In the genomic region with DNA sequence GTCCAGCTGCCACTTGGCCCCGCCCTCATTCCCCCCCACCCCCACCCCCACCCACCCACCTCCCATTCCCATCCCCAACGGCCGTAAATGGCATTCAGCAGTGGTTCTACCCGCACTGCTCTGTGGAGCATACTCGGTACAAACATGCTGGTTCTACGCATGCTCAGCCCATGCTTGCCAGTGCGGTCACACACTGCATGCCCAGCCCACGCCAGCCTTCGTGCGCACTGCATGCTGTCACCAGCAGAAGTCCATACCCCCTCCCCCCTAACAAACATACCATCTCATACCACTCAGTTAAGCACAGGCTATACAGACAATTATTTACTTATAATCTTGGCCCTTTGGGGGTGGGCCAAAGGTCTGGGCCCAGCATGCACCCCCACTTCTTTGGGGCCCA, we compare ENCODE assay signal across 19 mouse cellular contexts. TPM values are rescaled to one million over a fixed set of nuclear protein-coding genes. Genes with fewer than 3 reads are reported as not detected.
DNase-seq lines count a peak whose midpoint lies in the region; ATAC-seq and TF ChIP-seq lines count a peak whose summit lies in the region.
"Had no signal": no experiment of that assay in that cellular context is flagged by ENCODE, and none has a peak within 500 bp of the region (broad histone marks: within the 10 kb centered on the region; RNA-seq: fewer than 3 reads in every experiment).

No protein-coding gene starts in this region.

- H3K4me3 ChIP-seq in layer of hippocampus, adult 2 months: no peak overlapping the region
- H3K4me3 ChIP-seq in midbrain, embryonic 16.5 days (ENCODE audit: low read depth, low read length): no peak overlapping the region
- no peak overlapping the region for H3K4me3 ChIP-seq in midbrain, embryonic 11.5 days (ENCODE audit: low read depth, low read length)
- H3K4me3 ChIP-seq in cortical plate, adult 2 months (ENCODE audit: insufficient read depth, low read length): no peak overlapping the region
- H3K4me3 ChIP-seq in forebrain, embryonic 15.5 days: no peak overlapping the region
- H3K4me3 ChIP-seq: embryonic facial prominence, embryonic 13.5 days; forebrain, embryonic 12.5 days; heart, embryonic 13.5 days had no signal

- no peaks in the 10 kb centered on the region for H3K9me3 ChIP-seq in midbrain, embryonic 16.5 days (replicated peaks; ENCODE audit: control insufficient read depth, low read length, poor library complexity, severe bottlenecking)
- no peaks in the 10 kb centered on the region for H3K9me3 ChIP-seq in midbrain, embryonic 11.5 days (ENCODE audit: control insufficient read depth, low read length)
- no peaks in the 10 kb centered on the region for H3K9me3 ChIP-seq in forebrain, embryonic 15.5 days
- H3K9me3 ChIP-seq: embryonic facial prominence, embryonic 13.5 days; forebrain, embryonic 12.5 days; heart, embryonic 13.5 days had no signal

- TF ChIP-seq POLR2A in cortical plate, adult 2 months (IDR thresholded peaks at IDR 0.05; ENCODE audit: extremely low read depth, insufficient read depth, low read length): peak; percentile 23; the same call in 1 of the 2 replicates

- no peak for TF ChIP-seq CTCF in layer of hippocampus, adult 2 months (conservative IDR thresholded peaks at IDR 0.05)
- TF ChIP-seq CTCF in cortical plate, adult 2 months (IDR thresholded peaks at IDR 0.05; ENCODE audit: extremely low read depth, insufficient read depth, low read length): no peak

- H3K27me3 ChIP-seq in midbrain, embryonic 16.5 days (ENCODE audit: control insufficient read depth, insufficient read depth, low read depth, low read length): no peaks in the 10 kb centered on the region
- no peaks in the 10 kb centered on the region for H3K27me3 ChIP-seq in midbrain, embryonic 11.5 days (ENCODE audit: control insufficient read depth, insufficient read depth, low read length)
- H3K27me3 ChIP-seq in forebrain, embryonic 15.5 days: no peaks in the 10 kb centered on the region
- H3K27me3 ChIP-seq: embryonic facial prominence, embryonic 13.5 days; forebrain, embryonic 12.5 days; heart, embryonic 13.5 days had no signal

- no peak for DNase-seq in layer of hippocampus, adult 2 months (ENCODE audit: low spot score in 2 of 2)
- DNase-seq in layer of hippocampus, adult 8-10 months (ENCODE audit: low spot score in 2 of 2): no peak
- DNase-seq in midbrain, embryonic 11.5 days (ENCODE audit: low spot score, missing footprints): no peak
- DNase-seq: adrenal gland, adult 2 months; adrenal gland, postnatal 25 days; cerebellum, adult 2 months; cerebellum, postnatal 10 days; embryo, embryonic 11 days; forebrain, postnatal 0 days; gastrocnemius, postnatal 36 days; heart, postnatal 36 days had no signal

- H3K36me3 ChIP-seq in midbrain, embryonic 16.5 days (ENCODE audit: control insufficient read depth, insufficient read depth, low read length): peaks cover 46% of the 10 kb centered on the region
- H3K36me3 ChIP-seq in midbrain, embryonic 11.5 days (ENCODE audit: control insufficient read depth, insufficient read depth, low read length): peaks cover 3% of the 10 kb centered on the region
- H3K36me3 ChIP-seq in forebrain, embryonic 15.5 days: peaks cover 49% of the 10 kb centered on the region

- 86% methylated on average over 10 of the region's 10 CpGs for WGBS in midbrain, embryonic 16.5 days
- 92% methylated on average over 10 of the region's 10 CpGs for WGBS in midbrain, embryonic 11.5 days
- WGBS in forebrain, embryonic 15.5 days: 95% methylated on average over 10 of the region's 10 CpGs

- H3K4me1 ChIP-seq in midbrain, embryonic 16.5 days (ENCODE audit: control insufficient read depth, insufficient read depth, low read length): no peaks in the 10 kb centered on the region
- no peaks in the 10 kb centered on the region for H3K4me1 ChIP-seq in midbrain, embryonic 11.5 days (ENCODE audit: control insufficient read depth, insufficient read depth, low read length)
- H3K4me1 ChIP-seq in cortical plate, adult 2 months (ENCODE audit: control insufficient read depth, insufficient read depth, low read length): peaks cover 4% of the 10 kb centered on the region; the same call in 1 of the 2 replicates
- H3K4me1 ChIP-seq in forebrain, embryonic 15.5 days: no peaks in the 10 kb centered on the region
- H3K4me1 ChIP-seq: embryonic facial prominence, embryonic 13.5 days; forebrain, embryonic 12.5 days had no signal

- ATAC-seq in midbrain, embryonic 16.5 days: 0 out of 2 replicates have a peak, but pooled peaks have one; percentile 4
- ATAC-seq in midbrain, embryonic 11.5 days (ENCODE audit: low FRiP score): no peak
- ATAC-seq in forebrain, embryonic 15.5 days (replicated peaks): no peak
- ATAC-seq: forebrain, postnatal 0 days; hindbrain, postnatal 0 days had no signal

- no peak overlapping the region for H3K9ac ChIP-seq in midbrain, embryonic 16.5 days (ENCODE audit: low read depth, low read length)
- H3K9ac ChIP-seq in midbrain, embryonic 11.5 days (ENCODE audit: low read length): no peak overlapping the region
- H3K9ac ChIP-seq in forebrain, embryonic 15.5 days (replicated peaks): no peak overlapping the region
- H3K9ac ChIP-seq: embryonic facial prominence, embryonic 13.5 days; forebrain, embryonic 12.5 days; forebrain, postnatal 0 days; heart, embryonic 13.5 days had no signal

- no peak overlapping the region for H3K4me2 ChIP-seq in midbrain, embryonic 16.5 days (ENCODE audit: low read length)
- no peak overlapping the region for H3K4me2 ChIP-seq in midbrain, embryonic 11.5 days
- H3K4me2 ChIP-seq in forebrain, embryonic 15.5 days (replicated peaks): no peak overlapping the region
- H3K4me2 ChIP-seq: embryonic facial prominence, embryonic 13.5 days; forebrain, embryonic 12.5 days; heart, embryonic 13.5 days had no signal

- peak overlapping the region; percentile 72 for H3K27ac ChIP-seq in layer of hippocampus, adult 2 months
- no peak overlapping the region for H3K27ac ChIP-seq in midbrain, embryonic 16.5 days (ENCODE audit: low read length)
- H3K27ac ChIP-seq in midbrain, embryonic 11.5 days (ENCODE audit: low read depth, low read length): no peak overlapping the region
- H3K27ac ChIP-seq in cortical plate, adult 2 months (ENCODE audit: insufficient read depth, low read length): peak overlapping the region; percentile 45; the same call in 1 of the 2 replicates
- H3K27ac ChIP-seq in forebrain, embryonic 15.5 days (replicated peaks): no peak overlapping the region
- H3K27ac ChIP-seq: embryonic facial prominence, embryonic 13.5 days; forebrain, embryonic 12.5 days; heart, embryonic 13.5 days; hindbrain, postnatal 0 days had no signal

RNA-seq across cellular contexts. Expression of gene Hipk4, which starts 8.6 kb away (rescaled TPM):
- under 1 TPM in 1 of 2 experiments, not detected in 1; 0.15 TPM for total RNA-seq in layer of hippocampus, adult 2 months (2021)
- total RNA-seq in layer of hippocampus, adult 8-10 months (2022): under 1 TPM in 1 of 4 experiments, not detected in 3; 0.25 TPM
- polyA plus RNA-seq in midbrain, embryonic 16.5 days (2015; fragmentation: Nextera tagmentation; extraction: Ambion mirVana): 0.86 and 0.88 TPM in 2 replicates
- polyA plus RNA-seq in midbrain, embryonic 11.5 days (2014; fragmentation: Nextera tagmentation; extraction: Ambion mirVana): 0.18 and 0.21 TPM in 2 replicates
- 0.21 and 0.25 TPM in 2 replicates for polyA plus RNA-seq in cortical plate, adult 2 months (2012; rRNA removed)
- polyA plus RNA-seq in forebrain, embryonic 15.5 days (2015; fragmentation: Nextera tagmentation; extraction: Ambion mirVana): 0.42 and 0.43 TPM in 2 replicates
- total RNA-seq: gastrocnemius, adult 18-20 months had no signal

RNA-seq across cellular contexts. Expression of gene Pld3, which starts 21.3 kb away (rescaled TPM):
- total RNA-seq in layer of hippocampus, adult 2 months (2021): 100 to 1,000 TPM; 573 to 583 TPM
- 100 to 1,000 TPM; 559 to 594 (median 575) TPM for total RNA-seq in layer of hippocampus, adult 8-10 months (2022)
- polyA plus RNA-seq in midbrain, embryonic 16.5 days (2015; fragmentation: Nextera tagmentation; extraction: Ambion mirVana): 171 and 225 TPM in 2 replicates
- 62.5 and 63.5 TPM in 2 replicates for polyA plus RNA-seq in midbrain, embryonic 11.5 days (2014; fragmentation: Nextera tagmentation; extraction: Ambion mirVana)
- 1,185 and 1,204 TPM in 2 replicates for polyA plus RNA-seq in cortical plate, adult 2 months (2012; rRNA removed)
- 95.7 and 106 TPM in 2 replicates for polyA plus RNA-seq in forebrain, embryonic 15.5 days (2015; fragmentation: Nextera tagmentation; extraction: Ambion mirVana)

RNA-seq across cellular contexts. Expression of gene 2310022A10Rik, which starts 21.3 kb away (rescaled TPM):
- total RNA-seq in layer of hippocampus, adult 2 months (2021): 10 to 100 TPM; 25.5 to 25.6 TPM
- total RNA-seq in layer of hippocampus, adult 8-10 months (2022): 10 to 100 TPM; 25.9 to 34.2 (median 29.8) TPM
- 35.6 and 37.5 TPM in 2 replicates for polyA plus RNA-seq in midbrain, embryonic 16.5 days (2015; fragmentation: Nextera tagmentation; extraction: Ambion mirVana)
- 24.6 and 26.5 TPM in 2 replicates for polyA plus RNA-seq in midbrain, embryonic 11.5 days (2014; fragmentation: Nextera tagmentation; extraction: Ambion mirVana)
- polyA plus RNA-seq in cortical plate, adult 2 months (2012; rRNA removed): 32.7 and 33.8 TPM in 2 replicates
- polyA plus RNA-seq in forebrain, embryonic 15.5 days (2015; fragmentation: Nextera tagmentation; extraction: Ambion mirVana): 36.9 and 38.9 TPM in 2 replicates

RNA-seq across cellular contexts. Expression of gene Prx, which starts 32.6 kb away (rescaled TPM):
- under 1 TPM; 0.38 to 0.39 TPM for total RNA-seq in layer of hippocampus, adult 2 months (2021)
- under 1 TPM; 0.38 to 0.43 (median 0.39) TPM for total RNA-seq in layer of hippocampus, adult 8-10 months (2022)
- polyA plus RNA-seq in midbrain, embryonic 16.5 days (2015; fragmentation: Nextera tagmentation; extraction: Ambion mirVana): 1.5 TPM in 2 replicates
- polyA plus RNA-seq in midbrain, embryonic 11.5 days (2014; fragmentation: Nextera tagmentation; extraction: Ambion mirVana): 0.77 and 0.85 TPM in 2 replicates
- 0.29 and 0.47 TPM in 2 replicates for polyA plus RNA-seq in cortical plate, adult 2 months (2012; rRNA removed)
- polyA plus RNA-seq in forebrain, embryonic 15.5 days (2015; fragmentation: Nextera tagmentation; extraction: Ambion mirVana): 1.1 and 1.3 TPM in 2 replicates

RNA-seq across cellular contexts. Expression of gene Sertad1, which starts 45.0 kb away (rescaled TPM):
- total RNA-seq in layer of hippocampus, adult 2 months (2021): 10 to 100 TPM in 1 of 2 experiments, 1 to 10 TPM in 1; 6.3 to 10.8 TPM
- total RNA-seq in layer of hippocampus, adult 8-10 months (2022): 10 to 100 TPM in 1 of 4 experiments, 1 to 10 TPM in 3; 6.4 to 10.7 (median 9.3) TPM
- 7.0 and 9.2 TPM in 2 replicates for polyA plus RNA-seq in midbrain, embryonic 16.5 days (2015; fragmentation: Nextera tagmentation; extraction: Ambion mirVana)
- polyA plus RNA-seq in midbrain, embryonic 11.5 days (2014; fragmentation: Nextera tagmentation; extraction: Ambion mirVana): 13.4 and 15.5 TPM in 2 replicates
- 15.7 and 19.3 TPM in 2 replicates for polyA plus RNA-seq in cortical plate, adult 2 months (2012; rRNA removed)
- 6.4 and 8.3 TPM in 2 replicates for polyA plus RNA-seq in forebrain, embryonic 15.5 days (2015; fragmentation: Nextera tagmentation; extraction: Ambion mirVana)

Comparison
In these comparisons a context has a peak if more than half of its experiments do, and no peak if none do; other contexts are left out.
1. H3K27ac ChIP-seq: peak in layer of hippocampus, adult 2 months (single experiment) and cortical plate, adult 2 months (single experiment); none in midbrain, embryonic 16.5 days (single experiment), midbrain, embryonic 11.5 days (single experiment) and forebrain, embryonic 15.5 days (single experiment).